ENCODE assay signal across 25 mouse cellular contexts in the genomic region with DNA sequence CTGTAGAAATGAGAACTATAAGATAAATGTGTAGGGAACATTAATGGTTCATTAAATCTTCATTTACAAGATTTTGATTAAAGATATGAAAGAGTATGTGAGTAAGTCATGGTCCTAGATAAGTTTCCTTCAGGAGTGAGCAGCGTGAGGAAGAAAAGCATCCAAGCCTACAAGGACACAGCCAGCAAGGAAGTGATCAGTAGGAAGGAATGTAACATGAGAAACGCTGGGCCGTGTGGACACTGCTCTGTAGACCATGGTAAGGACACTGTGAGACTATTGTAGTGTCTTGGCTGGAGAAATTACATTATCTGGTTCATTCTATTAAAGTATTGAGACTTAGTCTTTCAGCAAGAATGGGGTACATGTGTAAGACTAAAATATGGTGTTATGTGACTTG. TPM values are rescaled to one million over a fixed set of nuclear protein-coding genes. Genes with fewer than 3 reads are reported as not detected.
A peak's percentile ranks its signal among the peaks of the same experiment; 100 is the strongest.
DNase-seq lines count a peak whose midpoint lies in the region; ATAC-seq lines count a peak whose summit lies in the region.
"Had no signal": no experiment of that assay in that cellular context is flagged by ENCODE, and none has a peak within 500 bp of the region (broad histone marks: within the 10 kb centered on the region; RNA-seq: fewer than 3 reads in every experiment).

No protein-coding gene starts in this region.

- H3K4me2 ChIP-seq in kidney, embryonic 14.5 days (replicated peaks; ENCODE audit: low read depth, low read length) = no peak overlapping the region
- no peak overlapping the region for H3K4me2 ChIP-seq in kidney, embryonic 16.5 days (replicated peaks; ENCODE audit: low read depth, low read length)
- H3K4me2 ChIP-seq: embryonic facial prominence, embryonic 13.5 days; embryonic facial prominence, embryonic 15.5 days; forebrain, embryonic 12.5 days had no signal

- no peaks in the 10 kb centered on the region for H3K9me3 ChIP-seq in kidney, embryonic 14.5 days (ENCODE audit: control insufficient read depth, low read length)
- H3K9me3 ChIP-seq in kidney, embryonic 16.5 days (ENCODE audit: low read length) = no peaks in the 10 kb centered on the region
- H3K9me3 ChIP-seq: embryonic facial prominence, embryonic 13.5 days; embryonic facial prominence, embryonic 15.5 days; forebrain, embryonic 10.5 days; forebrain, embryonic 12.5 days had no signal

- DNase-seq in kidney, adult 18-20 months = no peak
- no peak for DNase-seq in kidney, adult 9 months
- peak; percentile 9 for DNase-seq in lung, postnatal 36 days
- no peak for DNase-seq in lung, postnatal 14 days
- DNase-seq: adrenal gland, adult 2 months; adrenal gland, postnatal 10 days; adrenal gland, postnatal 25 days; cerebellum, adult 11 months; cerebellum, adult 18-20 months; cerebellum, adult 8-10 months; cerebellum, adult 9-11 months; cerebellum, postnatal 14 days; cerebellum, postnatal 36 days had no signal

- H3K27me3 ChIP-seq in kidney, embryonic 14.5 days (ENCODE audit: control insufficient read depth, insufficient read depth, low read length) = no peaks in the 10 kb centered on the region
- H3K27me3 ChIP-seq in kidney, embryonic 16.5 days (ENCODE audit: insufficient read depth, low read length) = no peaks in the 10 kb centered on the region
- H3K27me3 ChIP-seq: embryonic facial prominence, embryonic 13.5 days; embryonic facial prominence, embryonic 15.5 days; forebrain, embryonic 12.5 days had no signal

- WGBS in kidney, embryonic 14.5 days = 13% methylated on average over 3 of the region's 3 CpGs
- 19% methylated on average over 3 of the region's 3 CpGs for WGBS in kidney, embryonic 16.5 days

- ATAC-seq in kidney, embryonic 14.5 days (ENCODE audit: low FRiP score, low TSS enrichment) = peak; percentile 82; the same call in 1 of the 2 replicates
- 0 out of 2 replicates have a peak, but pooled peaks have one; percentile 61 for ATAC-seq in kidney, embryonic 16.5 days (ENCODE audit: low FRiP score, low TSS enrichment)
- ATAC-seq: forebrain, embryonic 14.5 days; forebrain, embryonic 16.5 days had no signal

- no peaks in the 10 kb centered on the region for H3K4me1 ChIP-seq in kidney, embryonic 14.5 days (ENCODE audit: control insufficient read depth, insufficient read depth, low read length)
- H3K4me1 ChIP-seq in kidney, embryonic 16.5 days (ENCODE audit: insufficient read depth, low read length) = no peaks in the 10 kb centered on the region
- H3K4me1 ChIP-seq: embryonic facial prominence, embryonic 13.5 days; embryonic facial prominence, embryonic 15.5 days; forebrain, embryonic 10.5 days; forebrain, embryonic 12.5 days had no signal

- H3K27ac ChIP-seq in kidney, embryonic 14.5 days (ENCODE audit: low read depth, low read length) = no peak overlapping the region
- no peak overlapping the region for H3K27ac ChIP-seq in kidney, embryonic 16.5 days (ENCODE audit: low read length)
- H3K27ac ChIP-seq: embryonic facial prominence, embryonic 13.5 days; embryonic facial prominence, embryonic 15.5 days; forebrain, embryonic 10.5 days; forebrain, embryonic 12.5 days had no signal

- H3K9ac ChIP-seq in kidney, embryonic 14.5 days (ENCODE audit: low read depth, low read length) = no peak overlapping the region
- H3K9ac ChIP-seq in kidney, embryonic 16.5 days (replicated peaks; ENCODE audit: low read length) = no peak overlapping the region
- H3K9ac ChIP-seq: embryonic facial prominence, embryonic 13.5 days; embryonic facial prominence, embryonic 15.5 days; forebrain, embryonic 12.5 days had no signal

- H3K4me3 ChIP-seq in kidney, embryonic 14.5 days (ENCODE audit: low read length) = no peak overlapping the region
- H3K4me3 ChIP-seq in kidney, embryonic 16.5 days (ENCODE audit: low read length) = no peak overlapping the region
- H3K4me3 ChIP-seq: embryonic facial prominence, embryonic 13.5 days; embryonic facial prominence, embryonic 15.5 days; erythroblast, embryonic 14.5 days; forebrain, embryonic 10.5 days; forebrain, embryonic 12.5 days had no signal

- H3K36me3 ChIP-seq in kidney, embryonic 14.5 days (ENCODE audit: control insufficient read depth, insufficient read depth, low read length) = no peaks in the 10 kb centered on the region
- H3K36me3 ChIP-seq in kidney, embryonic 16.5 days (ENCODE audit: insufficient read depth, low read length) = no peaks in the 10 kb centered on the region
- H3K36me3 ChIP-seq: embryonic facial prominence, embryonic 13.5 days; embryonic facial prominence, embryonic 15.5 days; forebrain, embryonic 10.5 days; forebrain, embryonic 12.5 days had no signal

RNA-seq across cellular contexts. Expression of gene Speer4f1, which starts 19.2 kb away (rescaled TPM):
- not detected in 2 replicates for polyA plus RNA-seq in kidney, embryonic 14.5 days (2014; fragmentation: Nextera tagmentation; extraction: Ambion mirVana)
- polyA plus RNA-seq in kidney, embryonic 16.5 days (2015; fragmentation: Nextera tagmentation; extraction: Ambion mirVana) = 0.12 TPM in 1 of 2 replicates, not detected in the other
- polyA plus RNA-seq: adrenal gland, adult 2 months; brain, embryonic 14.5 days; C2C12; embryonic facial prominence, embryonic 11.5 days; embryonic facial prominence, embryonic 13.5 days; embryonic facial prominence, embryonic 15.5 days; erythroblast, embryonic 14.5 days; forebrain, embryonic 10.5 days; forebrain, embryonic 12.5 days; forebrain, embryonic 14.5 days; forebrain, embryonic 16.5 days had no signal
